Mouse (Mus musculus): Measurements from ENCODE around the gene Dclre1a.

DNA sequence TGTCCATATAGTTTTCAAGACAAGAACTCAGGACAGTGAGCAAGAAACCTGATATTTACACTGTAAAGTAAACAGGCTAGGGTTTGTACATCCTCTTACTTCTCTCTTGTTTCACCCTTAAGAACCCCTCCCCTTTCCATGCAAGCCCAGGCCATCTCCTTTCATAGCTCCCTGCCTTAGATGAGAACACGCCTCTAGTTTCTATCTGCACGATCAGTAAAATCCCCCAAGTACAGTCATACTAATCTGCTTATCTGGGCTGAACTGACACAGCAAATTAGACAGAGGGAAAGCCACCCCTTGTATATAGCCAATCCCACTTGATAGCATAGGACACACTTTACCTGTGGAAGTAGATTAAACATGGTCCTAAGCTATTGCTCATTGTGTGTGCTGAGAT lies 23.2 kb upstream of the Dclre1a start:
- TF ChIP-seq CTCF (IDR thresholded peaks at IDR 0.05; ENCODE audit: low read depth, low read length): no peak
- no peak for TF ChIP-seq POLR2A (IDR thresholded peaks at IDR 0.05; ENCODE audit: extremely low read depth, insufficient read depth, low read length)
